Mouse (Mus musculus): ENCODE data around the gene Obscn.
A peak's percentile ranks its signal among the peaks of the same experiment; 100 is the strongest.
"Not testable (repeated sequence)": the region's sequence is repeated elsewhere in the genome, so short reads cannot be mapped to it uniquely, and the experiment has no call there.

Gene Obscn

DNA sequence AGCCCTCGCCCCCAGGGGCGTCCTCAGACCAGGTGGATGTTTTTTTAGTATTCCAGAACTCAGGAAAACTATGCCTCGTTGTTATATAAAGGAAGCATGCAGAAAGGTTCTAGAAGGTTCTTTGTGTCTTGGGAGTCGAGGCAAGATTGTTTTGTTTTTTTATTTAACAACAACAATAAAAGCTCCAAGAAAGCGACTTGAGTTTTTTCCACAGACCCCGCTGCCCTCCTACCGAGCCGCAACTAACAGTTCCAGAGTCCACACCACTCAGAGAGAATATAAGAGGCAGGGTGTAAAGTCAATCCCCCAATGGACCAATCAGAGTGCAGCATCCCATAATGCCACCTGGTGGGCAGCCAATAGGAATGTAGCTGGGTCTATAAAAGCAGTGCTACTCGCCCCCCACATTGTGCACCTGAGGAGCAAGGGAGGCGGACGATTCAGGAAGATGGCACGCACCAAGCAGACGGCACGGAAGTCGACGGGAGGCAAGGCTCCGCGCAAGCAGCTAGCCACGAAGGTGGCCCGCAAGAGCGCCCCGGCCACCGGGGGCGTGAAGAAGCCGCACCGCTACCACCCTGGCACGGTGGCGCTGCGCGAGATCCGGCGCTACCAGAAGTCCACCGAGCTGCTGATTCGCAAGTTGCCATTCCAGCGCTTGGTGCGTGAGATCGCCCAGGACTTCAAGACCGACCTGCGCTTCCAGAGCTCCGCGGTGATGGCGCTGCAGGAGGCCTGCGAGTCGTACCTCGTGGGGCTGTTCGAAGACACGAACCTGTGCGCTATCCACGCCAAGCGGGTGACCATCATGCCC lies 174.6 kb downstream of the Obscn start:
- peak; percentile 60 for DNase-seq (ENCODE audit: low read depth, low spot score)

DNA sequence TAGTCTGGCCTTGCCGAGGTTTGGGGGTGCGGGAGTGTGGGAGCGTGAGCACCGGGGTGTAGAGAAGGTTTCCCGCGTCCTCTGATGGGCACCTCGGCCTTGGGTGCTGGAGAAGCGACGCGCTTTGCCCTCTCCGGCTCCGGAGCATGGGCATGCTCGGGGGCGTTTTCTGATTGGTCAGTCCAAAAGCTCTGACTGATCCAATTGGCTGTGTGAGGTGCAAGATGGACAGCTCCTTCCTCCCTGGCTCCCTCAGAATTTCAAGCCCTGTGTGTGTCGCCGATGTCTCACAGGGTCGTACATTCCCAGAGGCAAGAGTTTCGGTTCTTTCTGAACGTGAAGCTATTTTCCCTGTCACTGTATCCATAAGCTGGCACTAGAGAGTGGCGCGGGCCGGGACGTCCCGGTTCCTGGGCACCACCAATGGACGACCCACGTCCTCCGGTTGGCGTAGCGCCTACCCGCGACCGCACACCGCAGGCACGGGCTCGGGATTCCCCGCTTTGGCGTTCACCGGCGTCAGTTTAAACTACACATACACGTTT lies 176.2 kb downstream of the Obscn start:
- peak; percentile 98 for DNase-seq (ENCODE audit: low read depth, low spot score)

DNA sequence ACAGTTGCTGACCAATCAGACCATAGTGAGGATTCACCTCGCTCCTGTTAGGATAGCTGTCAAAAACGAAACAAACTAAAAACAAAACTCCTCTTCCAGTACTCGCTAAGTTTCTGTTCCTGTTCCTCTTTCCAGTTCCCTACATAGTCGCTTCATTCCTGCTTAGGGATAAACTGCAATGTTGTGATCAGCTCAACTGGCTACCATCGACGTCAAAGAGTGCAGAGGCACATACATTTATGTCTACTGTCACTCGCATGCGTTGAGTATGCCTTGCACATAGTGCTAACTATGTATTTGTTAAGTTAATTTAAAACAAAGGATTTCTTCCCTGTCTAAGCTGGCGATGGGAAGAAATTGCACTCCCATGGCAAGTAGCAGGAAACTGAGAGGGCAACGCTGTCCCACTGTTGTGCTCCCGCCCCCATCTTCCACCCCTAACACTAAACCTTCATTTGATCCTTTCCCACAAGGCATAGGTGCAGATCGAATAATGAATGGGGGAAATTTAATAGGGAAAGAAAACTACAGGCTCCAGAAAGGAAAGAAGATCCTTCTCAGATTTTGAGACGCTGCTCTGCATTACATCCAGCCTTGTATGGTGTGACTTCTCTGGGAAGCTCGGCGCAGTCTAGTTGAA lies 176.9 kb downstream of the Obscn start:
- no peak for DNase-seq (ENCODE audit: low read depth, low spot score)

DNA sequence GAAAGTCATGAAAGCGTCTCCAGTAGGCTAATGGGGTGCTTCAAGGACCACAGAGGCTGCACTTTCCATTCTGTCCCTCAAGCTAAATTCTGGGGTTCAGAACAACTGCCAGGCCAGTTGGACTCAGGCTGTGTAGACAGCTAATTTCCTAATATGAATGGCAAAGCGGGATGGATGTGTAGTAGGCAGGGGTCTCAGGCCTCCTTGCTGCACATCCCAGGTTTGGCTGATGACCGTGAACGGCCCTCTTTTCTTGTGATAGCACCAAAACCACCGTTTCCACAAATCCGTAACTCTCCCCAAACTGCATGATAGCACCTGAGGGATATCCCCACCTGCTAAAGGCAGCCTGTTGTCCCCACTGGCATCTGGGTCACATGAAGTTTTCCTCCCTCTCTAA lies 177.7 kb downstream of the Obscn start:
- no peak for DNase-seq (ENCODE audit: low read depth, low spot score)

DNA sequence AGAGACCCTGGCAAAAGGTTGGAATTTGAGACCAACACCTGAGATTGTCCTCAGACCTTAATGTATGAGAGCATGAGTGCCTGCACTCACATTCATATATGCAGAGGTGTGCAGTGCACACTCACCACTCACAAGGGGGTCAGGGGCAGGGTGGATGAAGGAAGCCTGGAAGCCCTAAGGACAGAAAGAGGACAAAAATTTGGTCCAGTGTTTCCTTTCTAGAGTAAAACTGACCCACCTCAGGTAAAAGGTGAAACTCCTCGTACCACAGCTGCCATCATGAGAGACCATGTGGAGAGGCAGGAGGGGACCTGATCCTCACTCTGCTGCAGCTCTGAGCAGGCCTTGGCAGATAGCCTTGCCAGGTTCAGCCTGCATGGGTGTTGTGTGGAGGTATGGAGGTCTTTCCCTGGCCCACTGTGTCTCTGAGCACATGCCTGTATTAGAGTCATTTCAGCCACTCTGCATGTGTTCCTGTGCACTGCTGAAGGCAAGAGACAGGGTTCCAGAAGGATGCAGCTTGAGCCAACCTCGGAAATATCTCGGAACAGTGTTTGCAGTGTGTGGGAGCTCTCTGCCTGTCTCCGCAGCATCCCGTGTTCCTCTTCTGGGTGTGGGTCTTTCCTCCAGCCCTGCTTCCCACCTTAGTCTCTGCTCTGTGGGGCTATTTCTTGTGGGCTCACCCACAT lies 178.8 kb downstream of the Obscn start:
- DNase-seq (ENCODE audit: low read depth, low spot score) = peak; percentile 70

DNA sequence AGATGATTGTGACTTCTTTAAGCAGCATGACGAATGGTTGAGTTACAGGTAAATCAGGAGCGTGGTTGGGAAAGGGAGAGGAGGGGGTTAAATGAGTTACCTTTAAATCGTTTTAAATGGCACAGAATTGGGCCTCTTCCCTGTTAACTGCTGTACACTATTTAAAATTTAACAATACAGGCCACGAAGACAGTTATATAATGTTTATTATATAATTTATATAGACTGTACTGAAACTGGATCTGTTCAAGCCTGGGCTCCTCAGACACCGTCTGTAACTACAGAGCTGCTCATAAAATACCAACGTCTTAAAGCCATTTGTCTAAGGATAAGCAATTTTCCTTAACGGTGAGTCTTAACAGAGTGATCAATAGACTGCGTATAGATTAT lies 180.3 kb downstream of the Obscn start:
- DNase-seq (ENCODE audit: low read depth, low spot score) = no peak

DNA sequence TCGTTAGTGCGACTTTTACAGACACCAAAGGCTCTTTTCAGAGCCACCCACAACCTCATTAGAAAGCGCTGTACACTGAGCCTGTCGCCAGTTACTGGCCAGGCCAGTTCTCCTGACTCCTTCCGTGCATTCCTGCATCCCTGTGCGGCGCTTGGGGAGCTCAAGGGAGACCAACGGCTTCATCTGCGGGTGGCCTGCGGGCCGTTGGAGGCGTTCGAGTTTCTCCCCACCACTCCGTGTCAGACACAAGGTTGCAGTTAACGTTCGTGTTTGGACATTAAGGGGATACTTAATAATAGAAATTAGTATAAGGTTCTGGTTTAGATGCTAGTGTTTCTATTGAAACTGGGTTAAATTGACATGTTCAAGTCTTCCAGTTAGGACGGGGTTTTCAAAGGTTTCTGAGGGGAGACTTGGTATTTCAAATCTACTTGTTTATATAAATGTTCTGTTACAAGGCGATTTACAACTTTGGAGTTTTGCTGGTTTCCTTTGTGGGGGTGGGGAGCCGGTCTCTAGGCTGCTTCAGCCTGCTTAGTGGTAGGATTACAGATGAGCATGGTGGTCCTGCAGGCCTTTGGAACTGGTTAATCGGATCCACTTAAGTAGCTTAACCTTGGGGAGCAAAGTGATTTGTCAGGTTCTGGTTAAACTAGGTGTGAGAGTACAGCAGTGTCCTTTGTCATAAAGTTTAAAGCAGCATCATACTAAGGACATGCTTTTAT lies 180.9 kb downstream of the Obscn start:
- DNase-seq (ENCODE audit: low read depth, low spot score) = no peak

DNA sequence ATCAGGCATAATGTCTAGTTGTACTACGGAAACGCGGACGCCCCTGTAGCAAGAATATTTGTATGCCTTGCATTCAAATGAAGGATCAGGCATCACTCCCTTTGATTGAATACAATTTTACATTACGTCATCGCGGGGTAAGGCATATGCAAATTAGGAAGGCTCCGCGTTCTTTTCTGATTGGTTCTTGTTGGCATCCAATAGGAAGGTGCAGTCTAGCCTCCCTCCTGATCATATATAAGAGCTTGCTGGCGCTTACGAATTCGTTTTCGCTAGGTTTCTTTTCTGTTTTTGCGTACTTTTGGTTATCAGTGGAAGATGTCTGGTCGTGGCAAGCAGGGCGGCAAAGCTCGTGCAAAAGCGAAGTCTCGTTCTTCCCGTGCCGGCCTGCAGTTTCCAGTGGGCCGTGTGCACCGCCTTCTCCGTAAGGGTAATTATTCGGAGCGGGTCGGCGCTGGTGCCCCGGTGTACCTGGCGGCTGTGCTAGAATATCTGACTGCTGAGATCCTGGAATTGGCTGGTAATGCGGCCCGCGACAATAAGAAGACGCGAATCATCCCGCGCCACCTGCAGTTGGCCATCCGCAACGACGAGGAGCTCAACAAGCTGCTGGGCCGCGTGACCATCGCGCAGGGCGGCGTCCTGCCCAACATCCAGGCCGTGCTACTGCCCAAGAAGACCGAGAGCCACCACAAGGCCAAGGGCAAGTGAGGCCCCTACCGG lies 181.6 kb downstream of the Obscn start, which contains the start of the genes Hist3h2a and Trim17:
Hist3h2a (plus strand) TSS at position 266 of the 723 bp plus-strand sequence.
Trim17 (plus strand) TSS at position 266 of the 723 bp plus-strand sequence.
- DNase-seq (ENCODE audit: low read depth, low spot score) = peak; percentile 100

DNA sequence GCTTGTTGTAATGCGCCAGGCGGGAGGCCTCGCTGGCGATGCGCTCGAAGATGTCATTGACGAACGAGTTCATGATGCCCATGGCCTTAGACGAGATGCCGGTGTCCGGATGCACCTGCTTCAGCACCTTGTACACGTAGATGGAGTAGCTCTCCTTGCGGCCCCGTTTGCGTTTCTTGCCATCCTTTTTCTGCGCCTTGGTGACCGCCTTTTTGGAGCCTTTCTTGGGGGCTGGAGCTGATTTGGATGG lies 182.1 kb downstream of the Obscn start:
- not testable (repeated sequence) for DNase-seq (ENCODE audit: low read depth, low spot score)

DNA sequence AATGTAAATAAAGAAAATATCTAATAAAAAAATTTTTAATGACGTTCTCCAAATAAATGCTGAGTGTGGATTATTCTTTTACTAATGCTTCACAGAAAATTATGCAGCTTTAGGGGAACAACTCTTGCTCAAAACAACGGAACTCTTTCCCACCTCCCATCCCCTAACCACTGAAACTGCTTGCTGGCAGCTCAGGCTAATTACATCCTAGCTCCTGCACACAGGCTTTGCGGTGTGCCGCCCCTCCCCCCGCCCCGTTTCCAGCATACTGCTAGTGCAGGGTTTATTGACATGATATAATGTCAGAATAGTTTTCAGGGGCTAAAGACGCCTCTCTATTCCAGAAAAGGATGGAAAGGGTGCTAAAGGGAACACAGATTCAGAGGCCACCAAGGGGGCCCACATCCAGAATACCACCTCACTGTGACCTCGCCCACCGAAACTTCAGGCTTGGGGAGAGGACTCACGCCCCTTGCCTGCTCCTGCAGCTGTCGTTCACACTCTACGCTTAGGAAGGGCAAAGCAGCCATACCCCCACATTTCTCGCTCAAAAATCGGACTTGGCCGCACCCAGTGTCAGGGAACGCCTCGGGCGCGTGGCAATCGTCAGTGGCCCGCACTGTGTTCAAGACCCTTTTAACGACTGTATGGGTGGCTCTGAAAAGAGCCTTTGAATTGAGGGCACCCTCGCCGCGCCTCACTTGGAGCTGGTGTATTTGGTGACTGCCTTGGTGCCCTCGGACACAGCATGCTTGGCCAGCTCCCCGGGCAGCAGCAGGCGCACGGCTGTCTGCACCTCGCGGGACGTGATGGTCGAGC lies 182.6 kb downstream of the Obscn start:
- DNase-seq (ENCODE audit: low read depth, low spot score) = peak; percentile 83

DNA sequence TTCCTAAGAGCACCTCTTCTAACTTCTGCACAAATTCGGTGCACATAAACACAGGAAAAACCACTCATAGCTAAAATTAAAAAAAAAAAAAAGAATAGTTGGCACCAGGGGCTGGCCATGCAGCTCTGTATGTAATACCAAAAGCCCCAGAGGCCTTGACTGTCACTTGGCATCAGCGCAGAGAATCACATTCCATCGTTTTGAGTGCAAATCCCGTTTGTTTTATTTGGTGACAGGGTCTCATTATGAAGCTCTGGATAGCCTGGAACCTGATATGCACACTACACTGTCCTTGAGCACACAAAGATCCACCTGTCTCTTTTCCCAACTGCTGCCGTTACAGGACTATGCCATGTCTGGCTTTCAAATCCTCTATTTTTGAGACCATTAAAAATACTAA lies 185.0 kb downstream of the Obscn start:
- no peak for DNase-seq (ENCODE audit: low read depth, low spot score)

DNA sequence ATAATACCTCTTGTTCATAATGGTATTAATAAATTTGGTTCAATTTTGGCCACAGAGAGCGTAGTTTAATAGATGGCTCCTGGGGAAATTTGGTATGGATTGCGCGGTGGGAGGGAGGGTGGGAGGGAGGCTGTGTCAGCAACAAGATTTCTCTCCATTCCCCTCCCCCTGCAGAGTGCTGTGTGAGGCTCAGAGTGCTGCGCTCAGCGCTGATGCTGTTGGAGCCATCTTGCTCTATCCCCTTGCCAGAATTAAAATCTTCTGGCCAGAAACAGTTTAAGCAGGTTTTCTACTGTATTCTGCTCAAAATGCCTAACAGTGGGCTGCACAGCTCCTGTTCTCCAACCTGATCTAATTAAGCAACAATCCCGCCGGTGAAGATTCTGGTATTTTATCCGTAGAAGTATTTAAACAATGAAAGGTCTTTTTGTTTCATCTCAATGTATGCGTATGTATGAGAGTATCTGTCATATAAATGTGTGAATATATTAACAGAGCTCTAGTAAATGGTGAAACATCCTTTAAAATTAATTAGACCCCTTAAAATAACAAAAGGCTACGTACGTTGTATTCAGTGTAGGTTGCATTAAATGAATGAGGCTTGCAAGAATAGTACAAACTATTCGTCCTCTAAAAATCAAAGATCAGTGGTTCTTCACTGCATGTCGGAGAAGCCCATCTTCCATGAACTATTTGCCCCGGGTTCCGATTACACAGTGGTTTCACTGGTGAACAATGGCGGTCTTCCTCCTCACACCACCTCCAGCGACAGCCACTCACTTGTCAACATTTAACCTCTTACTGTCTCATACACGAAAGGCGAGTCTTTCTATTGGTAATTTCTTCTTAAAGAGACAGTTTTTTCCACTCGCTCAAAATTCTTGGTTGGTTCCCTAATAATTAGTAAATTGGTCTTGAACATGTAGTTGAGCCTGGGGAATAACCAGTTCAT lies 186.4 kb downstream of the Obscn start:
- DNase-seq (ENCODE audit: low read depth, low spot score) = peak; percentile 97

DNA sequence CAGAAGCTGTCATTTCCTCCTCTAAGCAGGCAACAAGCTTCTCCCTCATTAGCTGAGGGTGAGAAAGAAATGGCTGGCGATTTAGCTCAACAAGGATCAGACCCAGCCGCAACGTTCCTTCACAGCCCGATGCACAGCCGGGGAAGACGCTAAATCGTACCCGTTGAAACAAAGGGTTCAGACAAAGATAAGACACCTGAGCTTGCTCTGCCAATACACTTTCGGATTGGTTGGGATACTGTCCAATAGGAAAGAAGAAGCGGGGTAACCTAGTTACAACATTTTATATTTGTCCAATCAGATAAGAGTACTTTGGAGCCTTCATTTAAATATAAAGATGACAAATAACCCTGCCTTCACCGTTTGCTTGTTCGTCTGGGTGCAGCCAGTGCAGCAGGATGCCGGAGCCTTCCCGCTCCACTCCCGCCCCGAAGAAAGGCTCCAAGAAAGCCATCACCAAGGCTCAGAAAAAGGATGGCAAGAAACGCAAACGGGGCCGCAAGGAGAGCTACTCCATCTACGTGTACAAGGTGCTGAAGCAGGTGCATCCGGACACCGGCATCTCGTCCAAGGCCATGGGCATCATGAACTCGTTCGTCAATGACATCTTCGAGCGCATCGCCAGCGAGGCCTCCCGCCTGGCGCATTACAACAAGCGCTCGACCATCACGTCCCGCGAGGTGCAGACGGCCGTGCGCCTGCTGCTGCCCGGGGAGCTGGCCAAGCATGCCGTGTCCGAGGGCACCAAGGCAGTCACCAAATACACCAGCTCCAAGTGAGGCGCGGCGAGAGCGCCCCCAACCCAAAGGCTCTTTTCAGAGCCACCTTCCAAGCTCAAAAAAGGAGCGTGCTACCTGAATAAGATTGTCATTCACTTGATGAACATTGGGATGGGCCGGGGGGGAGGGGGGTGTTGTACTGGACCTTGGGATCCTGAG lies 187.4 kb downstream of the Obscn start, which contains the start of gene Hist3h2ba:
Hist3h2ba (plus strand) TSS at position 379 of the 938 bp plus-strand sequence.
- DNase-seq (ENCODE audit: low read depth, low spot score) = peak; percentile 99

DNA sequence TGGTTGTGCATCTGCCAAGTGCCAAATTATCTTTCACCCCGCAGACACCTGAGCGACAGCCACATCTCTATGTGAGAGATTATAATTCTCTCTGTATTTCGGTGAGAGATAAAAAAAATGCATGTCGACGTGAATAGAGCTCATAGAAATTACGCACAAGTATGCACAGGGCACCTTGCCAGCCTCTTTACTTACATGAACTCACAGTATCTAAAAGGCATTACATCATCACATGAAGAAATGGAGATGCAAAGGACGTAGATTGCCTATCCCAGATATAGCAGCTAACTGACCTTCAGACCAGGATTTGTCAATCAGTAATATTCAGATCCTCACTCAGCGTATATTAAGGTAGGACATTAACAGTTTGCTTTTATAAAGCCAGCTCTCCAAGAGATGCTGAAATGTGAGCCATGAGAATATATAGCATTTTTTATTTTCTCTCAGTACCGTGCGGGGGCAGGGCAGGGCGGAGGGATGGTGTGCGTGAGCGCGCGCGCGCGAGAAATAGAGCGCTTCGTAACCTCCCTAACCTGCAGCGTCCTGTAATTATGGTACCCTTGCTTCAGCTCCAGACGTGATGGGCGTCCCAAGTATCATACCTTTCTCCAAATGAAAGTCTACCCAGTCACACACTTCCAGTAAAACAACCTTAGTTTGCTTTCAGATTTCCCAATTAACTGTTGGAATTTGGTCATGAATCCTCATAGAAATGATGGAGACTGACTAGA lies 188.2 kb downstream of the Obscn start:
- DNase-seq (ENCODE audit: low read depth, low spot score) = peak; percentile 83

DNA sequence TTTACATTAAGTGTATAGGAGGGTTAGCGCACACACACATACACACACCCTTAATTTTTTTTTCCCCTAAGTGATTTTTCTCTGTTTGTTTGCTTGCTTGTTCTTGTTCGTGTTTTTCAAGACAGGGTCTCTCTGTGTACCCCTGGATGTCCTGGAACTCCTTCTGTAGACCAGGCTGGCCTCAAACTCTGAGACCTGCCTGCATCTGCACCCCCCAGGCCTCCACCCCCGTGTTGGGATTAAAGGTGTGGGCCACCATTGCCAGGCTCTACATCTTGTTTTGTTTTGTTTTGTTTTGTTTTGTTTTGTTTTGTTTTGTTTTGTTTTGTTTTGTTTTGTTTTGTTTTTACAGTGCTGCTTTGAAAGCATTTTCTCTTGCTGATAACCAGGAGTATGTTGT lies 188.9 kb downstream of the Obscn start:
- DNase-seq (ENCODE audit: low read depth, low spot score) = no peak
